Mouse (Mus musculus) hindbrain, embryonic 13.5 days (tissue): ENCODE measurements at regions not wholly inside any gene's neighbourhood (a gene's known extent, or its start where the extent isn't known, plus 50 kb on each side); places are given as distances from the start of the nearest gene placed in this dataset.

Experiments used
- ATAC-seq: fragments of 200-750 bp; cut with Nextera tagmentation; 2 replicates; pipeline ENCODE4 v1.8.0; 2017; ENCODE audit warnings: moderate TSS enrichment; ENCODE audit not compliant: low FRiP score
- H3K27ac ChIP-seq: fragments of 300-500 bp; sonication (generic); 2 replicates; pipeline ENCODE4 v1.5.1; 2015; ENCODE audit warnings: inconsistent platforms, mild to moderate bottlenecking, moderate library complexity
- H3K27me3 ChIP-seq: fragments of 300-500 bp; sonication (generic); 2 replicates; pipeline ENCODE4 v1.6.1; 2015; ENCODE audit warnings: mild to moderate bottlenecking, inconsistent platforms
- H3K36me3 ChIP-seq: fragments of 300-500 bp; sonication (generic); 2 replicates; pipeline ENCODE4 v1.6.1; 2015; ENCODE audit warnings: mild to moderate bottlenecking, inconsistent platforms
- H3K4me1 ChIP-seq: fragments of 300-500 bp; sonication (generic); replicated peaks from 2 replicates; pipeline ENCODE4 v1.6.1; 2015; ENCODE audit warnings: inconsistent platforms
- H3K4me2 ChIP-seq: fragments of 300-500 bp; sonication (generic); 2 replicates; pipeline ENCODE4 v1.6.1; 2015; ENCODE audit warnings: inconsistent platforms, mild to moderate bottlenecking, moderate library complexity
- H3K4me3 ChIP-seq: fragments of 300-500 bp; sonication (generic); 2 replicates; pipeline ENCODE4 v1.5.1; 2015; ENCODE audit warnings: mild to moderate bottlenecking, inconsistent platforms
- H3K9ac ChIP-seq: fragments of 300-500 bp; sonication (generic); 2 replicates; pipeline ENCODE4 v1.6.1; 2015; ENCODE audit warnings: mild to moderate bottlenecking, inconsistent platforms
- H3K9me3 ChIP-seq: fragments of 300-500 bp; sonication (generic); 2 replicates; pipeline ENCODE4 v1.6.1; 2016; ENCODE audit warnings: inconsistent platforms
- WGBS: fragments of 180-500 bp; shearing (Covaris S2); methylation state at CpG from one replicate; pipeline ENCODE4 v1.1.7; 2015; 5-methylcytosine and 5-hydroxymethylcytosine counted together

GRCm38 (mm10) chr17:41525101-41525500, 590.3 kb upstream of the Cenpq start:
- no peaks in the 10 kb centered on the region for H3K4me1 ChIP-seq

GRCm38 (mm10) chr17:41512041-41512440, 577.2 kb upstream of the Cenpq start:
- Histone ChIP-seq H3K9me3 (no peaks in the 10 kb centered on the region), H3K4me3 (no peak overlapping the region), H3K9ac (no peak overlapping the region), H3K27me3 (no peaks in the 10 kb centered on the region), H3K36me3 (no peaks in the 10 kb centered on the region), H3K4me1 (no peaks in the 10 kb centered on the region), H3K27ac (no peak overlapping the region), H3K4me2 (no peak overlapping the region)
- ATAC-seq, result no peak

More at GRCm38 (mm10) chr17:41525101-41525500, 590.3 kb upstream of the Cenpq start:
- Histone ChIP-seq H3K4me3 (no peak overlapping the region), H3K36me3 (no peaks in the 10 kb centered on the region), H3K4me2 (no peak overlapping the region), H3K27ac (no peak overlapping the region), H3K9me3 (no peaks in the 10 kb centered on the region), H3K27me3 (no peaks in the 10 kb centered on the region), H3K9ac (no peak overlapping the region)
- no peak for ATAC-seq
- WGBS, result 85% methylated on average over 3 of the region's 3 CpGs

- no peaks in the 10 kb centered on the region for H3K4me1 ChIP-seq
- H3K27ac ChIP-seq, result no peak overlapping the region
- WGBS, result 55% methylated on average over 4 of the region's 4 CpGs
- no peaks in the 10 kb centered on the region for H3K9me3 ChIP-seq
- H3K27me3 ChIP-seq, result no peaks in the 10 kb centered on the region
- no peaks in the 10 kb centered on the region for H3K36me3 ChIP-seq
- peak; percentile 72; the same call in 1 of the 2 replicates for ATAC-seq
- no peak overlapping the region for H3K4me3 ChIP-seq
- H3K9ac ChIP-seq, result no peak overlapping the region
- no peak overlapping the region for H3K4me2 ChIP-seq
These were observed 570.2 kb upstream of the Cenpq start for GRCm38 (mm10) chr17:41505000-41505399.
